Mouse (Mus musculus): ENCODE measurements around the gene Eps15l1. TPM values are rescaled to one million over a fixed set of nuclear protein-coding genes. Genes with fewer than 3 reads are reported as not detected.

The Eps15l1 gene
- polyA plus RNA-seq, 1 experiment, result 22.8 TPM

- H3K27me3 ChIP-seq (ENCODE audit: control insufficient read depth, insufficient read depth, insufficient read length), result no peaks in the 10 kb centered on the region
- H3K4me2 ChIP-seq (ENCODE audit: low read depth), result no peak overlapping the region
- H3K79me2 ChIP-seq (ENCODE audit: control insufficient read depth, insufficient read depth), result no peaks in the 10 kb centered on the region
- H3K4me3 ChIP-seq, result no peak overlapping the region
- no peak for TF ChIP-seq TCF12 (IDR thresholded peaks at IDR 0.05; ENCODE audit: insufficient read depth, poor library complexity, severe bottlenecking)
- TF ChIP-seq CEBPB (IDR thresholded peaks at IDR 0.05; ENCODE audit: insufficient read depth, poor library complexity, severe bottlenecking), result no peak
- no peak for TF ChIP-seq SRF (IDR thresholded peaks at IDR 0.05; ENCODE audit: control insufficient read depth, insufficient read length, low read depth)
- TF ChIP-seq POLR2AphosphoS2 (IDR thresholded peaks at IDR 0.05; ENCODE audit: insufficient read length, low read depth), result no peak
- TF ChIP-seq MAX (IDR thresholded peaks at IDR 0.05; ENCODE audit: low read depth), result no peak
- TF ChIP-seq MYOD1 (IDR thresholded peaks at IDR 0.05; ENCODE audit: control insufficient read depth in 1 of 3, insufficient read length in 2 of 3, low read depth in 2 of 3), result no peak
- no peak for TF ChIP-seq REST (IDR thresholded peaks at IDR 0.05; ENCODE audit: insufficient read depth, insufficient read length)
- no peak for TF ChIP-seq TCF3 (IDR thresholded peaks at IDR 0.05; ENCODE audit: insufficient read length, low read depth)
- no peak for TF ChIP-seq POLR2A (IDR thresholded peaks at IDR 0.05; ENCODE audit: insufficient read length, low read depth)
- no peak for TF ChIP-seq E2F4 (IDR thresholded peaks at IDR 0.05; ENCODE audit: insufficient read depth)
- TF ChIP-seq USF1 (IDR thresholded peaks at IDR 0.05; ENCODE audit: low read depth), result no peak
- no peak for TF ChIP-seq MYOG (IDR thresholded peaks at IDR 0.05; ENCODE audit: control insufficient read depth in 1 of 3, insufficient read depth in 1 of 3, insufficient read length in 2 of 3, low read depth in 2 of 3)
- H3ac ChIP-seq (ENCODE audit: control insufficient read depth, insufficient read length), result no peak overlapping the region
- H3K36me3 ChIP-seq (ENCODE audit: control insufficient read depth, insufficient read depth), result peaks cover 44% of the 10 kb centered on the region
Measured at GRCm38 (mm10) chr8:72372311-72372710, 48.9 kb downstream of the Eps15l1 start.

- TF ChIP-seq CEBPB (IDR thresholded peaks at IDR 0.05; ENCODE audit: insufficient read depth, poor library complexity, severe bottlenecking) (no peak), TCF12 (IDR thresholded peaks at IDR 0.05; ENCODE audit: insufficient read depth, poor library complexity, severe bottlenecking) (no peak), MAX (IDR thresholded peaks at IDR 0.05; ENCODE audit: low read depth) (no peak), MYOG (IDR thresholded peaks at IDR 0.05; ENCODE audit: control insufficient read depth in 1 of 3, insufficient read depth in 1 of 3, insufficient read length in 2 of 3, low read depth in 2 of 3) (no peak), E2F4 (IDR thresholded peaks at IDR 0.05; ENCODE audit: insufficient read depth) (no peak), POLR2A (IDR thresholded peaks at IDR 0.05; ENCODE audit: insufficient read length, low read depth) (no peak), POLR2AphosphoS2 (IDR thresholded peaks at IDR 0.05; ENCODE audit: insufficient read length, low read depth) (no peak), REST (IDR thresholded peaks at IDR 0.05; ENCODE audit: insufficient read depth, insufficient read length) (no peak), TCF3 (IDR thresholded peaks at IDR 0.05; ENCODE audit: insufficient read length, low read depth) (no peak), USF1 (IDR thresholded peaks at IDR 0.05; ENCODE audit: low read depth) (no peak), SRF (IDR thresholded peaks at IDR 0.05; ENCODE audit: control insufficient read depth, insufficient read length, low read depth) (no peak)
- no peak overlapping the region for H3K4me3 ChIP-seq
- H3K27me3 ChIP-seq (ENCODE audit: control insufficient read depth, insufficient read depth, insufficient read length), result no peaks in the 10 kb centered on the region
- no peaks in the 10 kb centered on the region for H3K79me2 ChIP-seq (ENCODE audit: control insufficient read depth, insufficient read depth)
- no peak overlapping the region for H3ac ChIP-seq (ENCODE audit: control insufficient read depth, insufficient read length)
- H3K36me3 ChIP-seq (ENCODE audit: control insufficient read depth, insufficient read depth), result peaks cover 42% of the 10 kb centered on the region
- no peak overlapping the region for H3K4me2 ChIP-seq (ENCODE audit: low read depth)
Measured at GRCm38 (mm10) chr8:72371356-72371755, 49.9 kb downstream of the Eps15l1 start.

GRCm38 (mm10) chr8:72366435-72366834 is 54.8 kb downstream of the Eps15l1 start:
- no peaks in the 10 kb centered on the region for H3K79me2 ChIP-seq (ENCODE audit: control insufficient read depth, insufficient read depth)
- no peak overlapping the region for H3K4me2 ChIP-seq (ENCODE audit: low read depth)
- no peaks in the 10 kb centered on the region for H3K27me3 ChIP-seq (ENCODE audit: control insufficient read depth, insufficient read depth, insufficient read length)
- H3ac ChIP-seq (ENCODE audit: control insufficient read depth, insufficient read length), result no peak overlapping the region
- peaks cover 34% of the 10 kb centered on the region for H3K36me3 ChIP-seq (ENCODE audit: control insufficient read depth, insufficient read depth)
- H3K4me3 ChIP-seq, result no peak overlapping the region
- no peak for TF ChIP-seq TCF12 (IDR thresholded peaks at IDR 0.05; ENCODE audit: insufficient read depth, poor library complexity, severe bottlenecking)
- TF ChIP-seq E2F4 (IDR thresholded peaks at IDR 0.05; ENCODE audit: insufficient read depth), result no peak
- no peak for TF ChIP-seq MYOD1 (IDR thresholded peaks at IDR 0.05; ENCODE audit: control insufficient read depth in 1 of 3, insufficient read length in 2 of 3, low read depth in 2 of 3)
- TF ChIP-seq SRF (IDR thresholded peaks at IDR 0.05; ENCODE audit: control insufficient read depth, insufficient read length, low read depth), result no peak
- no peak for TF ChIP-seq MAX (IDR thresholded peaks at IDR 0.05; ENCODE audit: low read depth)
- no peak for TF ChIP-seq USF1 (IDR thresholded peaks at IDR 0.05; ENCODE audit: low read depth)
- TF ChIP-seq CEBPB (IDR thresholded peaks at IDR 0.05; ENCODE audit: insufficient read depth, poor library complexity, severe bottlenecking), result no peak

GRCm38 (mm10) chr8:72365826-72366225 is 55.4 kb downstream of the Eps15l1 start:
- no peaks in the 10 kb centered on the region for H3K27me3 ChIP-seq (ENCODE audit: control insufficient read depth, insufficient read depth, insufficient read length)
- no peak overlapping the region for H3K4me2 ChIP-seq (ENCODE audit: low read depth)
- H3K79me2 ChIP-seq (ENCODE audit: control insufficient read depth, insufficient read depth), result no peaks in the 10 kb centered on the region
- peaks cover 32% of the 10 kb centered on the region for H3K36me3 ChIP-seq (ENCODE audit: control insufficient read depth, insufficient read depth)
- no peak overlapping the region for H3K4me3 ChIP-seq
- no peak overlapping the region for H3ac ChIP-seq (ENCODE audit: control insufficient read depth, insufficient read length)
- no peak for TF ChIP-seq REST (IDR thresholded peaks at IDR 0.05; ENCODE audit: insufficient read depth, insufficient read length)
- TF ChIP-seq E2F4 (IDR thresholded peaks at IDR 0.05; ENCODE audit: insufficient read depth), result no peak
- no peak for TF ChIP-seq TCF3 (IDR thresholded peaks at IDR 0.05; ENCODE audit: insufficient read length, low read depth)
- TF ChIP-seq USF1 (IDR thresholded peaks at IDR 0.05; ENCODE audit: low read depth), result no peak
- no peak for TF ChIP-seq CEBPB (IDR thresholded peaks at IDR 0.05; ENCODE audit: insufficient read depth, poor library complexity, severe bottlenecking)
- no peak for TF ChIP-seq MYOD1 (IDR thresholded peaks at IDR 0.05; ENCODE audit: control insufficient read depth in 1 of 3, insufficient read length in 2 of 3, low read depth in 2 of 3)
- no peak for TF ChIP-seq SRF (IDR thresholded peaks at IDR 0.05; ENCODE audit: control insufficient read depth, insufficient read length, low read depth)
- no peak for TF ChIP-seq POLR2A (IDR thresholded peaks at IDR 0.05; ENCODE audit: insufficient read length, low read depth)

GRCm38 (mm10) chr8:72365016-72365415 is 56.2 kb downstream of the Eps15l1 start:
- Histone ChIP-seq H3K27me3 (ENCODE audit: control insufficient read depth, insufficient read depth, insufficient read length) (no peaks in the 10 kb centered on the region), H3K4me3 (no peak overlapping the region), H3K36me3 (ENCODE audit: control insufficient read depth, insufficient read depth) (peaks cover 26% of the 10 kb centered on the region), H3ac (ENCODE audit: control insufficient read depth, insufficient read length) (no peak overlapping the region), H3K4me2 (ENCODE audit: low read depth) (no peak overlapping the region), H3K79me2 (ENCODE audit: control insufficient read depth, insufficient read depth) (no peaks in the 10 kb centered on the region)
- no peak for TF ChIP-seq CEBPB (IDR thresholded peaks at IDR 0.05; ENCODE audit: insufficient read depth, poor library complexity, severe bottlenecking)
- no peak for TF ChIP-seq TCF12 (IDR thresholded peaks at IDR 0.05; ENCODE audit: insufficient read depth, poor library complexity, severe bottlenecking)
- TF ChIP-seq SRF (IDR thresholded peaks at IDR 0.05; ENCODE audit: control insufficient read depth, insufficient read length, low read depth), result no peak
- TF ChIP-seq MYOD1 (IDR thresholded peaks at IDR 0.05; ENCODE audit: control insufficient read depth in 1 of 3, insufficient read length in 2 of 3, low read depth in 2 of 3), result no peak
